Mouse (Mus musculus) colon, adult 2 months (tissue): Measurements from ENCODE around the gene Gm49380. TPM values are rescaled to one million over a fixed set of nuclear protein-coding genes. Genes with fewer than 3 reads are reported as not detected.

Experiments
- polyA plus RNA-seq: library from polyadenylated mRNA; depleted of rRNA; stranded (reverse); fragments of >200 nt; gene quantifications from 2 replicates; pipeline ENCODE4 v1.2.3, GENCODE M21; 2012; rRNA removed

Gm49380 gene
- not detected in 2 replicates for polyA plus RNA-seq

DNA sequence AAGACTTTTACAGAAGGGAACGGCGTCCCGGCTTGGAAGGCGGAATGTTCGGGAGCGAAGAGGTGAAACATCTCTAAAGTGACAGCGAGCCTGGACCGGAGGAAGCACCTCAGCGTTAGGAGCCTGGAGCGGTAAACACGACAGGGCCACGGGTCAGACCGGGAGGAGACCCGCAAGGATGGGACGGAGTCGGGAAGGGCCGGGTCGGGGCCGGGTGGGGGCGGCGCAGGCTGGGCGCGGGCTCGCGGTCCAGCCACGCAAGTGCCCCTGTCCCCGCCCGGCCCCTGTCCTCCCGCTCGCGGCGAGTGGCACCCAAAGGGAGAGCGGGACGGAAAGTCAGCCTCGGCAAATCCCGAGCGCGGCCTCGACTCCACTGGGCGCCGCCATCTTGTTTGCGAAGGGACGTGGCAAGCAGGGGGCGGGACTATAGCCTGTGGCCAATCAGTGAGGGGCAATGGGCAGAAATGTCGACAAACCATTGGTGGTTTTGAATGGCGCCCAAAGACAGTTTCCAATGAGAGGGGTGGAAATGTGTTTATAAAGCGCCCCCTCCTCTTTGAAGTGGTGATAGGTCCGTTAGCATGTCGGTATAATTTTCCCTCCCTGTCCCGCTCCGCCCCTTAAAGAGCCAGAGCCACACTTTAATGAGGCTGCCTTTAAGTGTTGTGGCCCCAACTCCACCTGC lies at the start of gene Gm49380, which contains the start of gene Rnf26:
Gene Gm49380, minus strand, starts transcription at position 396 of the 685 bp plus-strand sequence.
Gene Rnf26, minus strand, starts transcription at position 413 of the 685 bp plus-strand sequence.

GRCm38 (mm10) chr9:44134101-44134850 lies 21.0 kb upstream of the Gm49380 start, which contains the start of gene Mcam:
Gene Mcam (plus strand): TSS chr9:44134469.

GRCm38 (mm10) chr9:44107110-44107509 lies 6.2 kb downstream of the Gm49380 start, which contains the start of gene C1qtnf5:
Gene C1qtnf5 (plus strand): TSS chr9:44107245.

GRCm38 (mm10) chr9:44101490-44101889 lies 11.8 kb downstream of the Gm49380 start, which contains the start of gene Mfrp:
Gene Mfrp (plus strand): TSS chr9:44101729.

GRCm38 (mm10) chr9:44066785-44067225 lies 46.5 kb downstream of the Gm49380 start, which contains the start of gene Usp2:
Gene Usp2 (plus strand): TSS chr9:44067021.

GRCm38 (mm10) chr9:44042836-44043707 lies 70.2 kb downstream of the Gm49380 start, which contains the start of gene Thy1:
Gene Thy1 (plus strand): TSS chr9:44043384.

Other genes starting within 250 kb of the Gm49380 start
- 39.7 and 39.9 TPM in 2 replicates for gene Thy1, start 70.1 kb downstream of the Gm49380 start, polyA plus RNA-seq
- gene Usp2, start 46.5 kb downstream of the Gm49380 start, polyA plus RNA-seq: 9.1 and 11.0 TPM in 2 replicates
- gene Mfrp, start 11.8 kb downstream of the Gm49380 start, polyA plus RNA-seq: not detected in 2 replicates
- 23.7 and 30.8 TPM in 2 replicates for gene C1qtnf5, start 6.3 kb downstream of the Gm49380 start, polyA plus RNA-seq
- 34.4 and 44.1 TPM in 2 replicates for gene Rnf26, start within 50 bp of the Gm49380 start, polyA plus RNA-seq
- gene Mcam, start 21.0 kb upstream of the Gm49380 start, polyA plus RNA-seq: 39.7 and 42.8 TPM in 2 replicates
- gene Cbl, start 120.5 kb upstream of the Gm49380 start, polyA plus RNA-seq: 8.4 and 10.9 TPM in 2 replicates
- gene Ccdc153, start 127.2 kb upstream of the Gm49380 start, polyA plus RNA-seq: 0.14 TPM in 1 of 2 replicates, not detected in the other
- gene Pdzd3, start 138.0 kb upstream of the Gm49380 start, polyA plus RNA-seq: 8.3 and 12.4 TPM in 2 replicates
- 27.5 and 33.1 TPM in 2 replicates for gene Nlrx1, start 155.1 kb upstream of the Gm49380 start, polyA plus RNA-seq
- gene Abcg4, start 175.1 kb upstream of the Gm49380 start, polyA plus RNA-seq: 4.7 and 6.7 TPM in 2 replicates
- 17.5 and 22.3 TPM in 2 replicates for gene Hinfp, start 192.2 kb upstream of the Gm49380 start, polyA plus RNA-seq
- 115 and 139 TPM in 2 replicates for gene C2cd2l, start 206.8 kb upstream of the Gm49380 start, polyA plus RNA-seq
- 62.8 and 83.7 TPM in 2 replicates for gene Dpagt1, start 212.5 kb upstream of the Gm49380 start, polyA plus RNA-seq
- gene H2afx, start 221.2 kb upstream of the Gm49380 start, polyA plus RNA-seq: 154 and 173 TPM in 2 replicates
- gene Hmbs, start 230.7 kb upstream of the Gm49380 start, polyA plus RNA-seq: 34.5 and 35.2 TPM in 2 replicates
- gene Vps11, start 248.2 kb upstream of the Gm49380 start, polyA plus RNA-seq: 16.6 and 18.3 TPM in 2 replicates